Mouse (Mus musculus): ENCODE results near the gene Fkbp5. TPM values are rescaled to one million over a fixed set of nuclear protein-coding genes. Genes with fewer than 3 reads are reported as not detected.

Fkbp5 gene
- polyA plus RNA-seq, 1 experiment from 2014 or later, result 36.5 TPM

GRCm38 (mm10) chr17:28477421-28477820, 39.9 kb downstream of the Fkbp5 start:
- 41% methylated on average over 8 of the region's 8 CpGs for WGBS
- Histone ChIP-seq H3K4me2 (replicated peaks) (no peak overlapping the region), H3K36me3 (no peaks in the 10 kb centered on the region), H3K4me3 (replicated peaks) (no peak overlapping the region), H3K9ac (no peak overlapping the region), H3K27me3 (no peaks in the 10 kb centered on the region), H3K9me3 (replicated peaks) (no peaks in the 10 kb centered on the region), H3K4me1 (peaks cover 14% of the 10 kb centered on the region; the same call in 1 of the 2 replicates), H3K27ac (replicated peaks) (peak overlapping the region; percentile 34; the same call in 1 of the 2 replicates)
- ATAC-seq (ENCODE audit: insufficient number of reproducible peaks, low FRiP score, low TSS enrichment, low read depth), result no peak

GRCm38 (mm10) chr17:28476441-28476840, 40.9 kb downstream of the Fkbp5 start:
- H3K4me1 ChIP-seq, result peaks cover 16% of the 10 kb centered on the region
- ATAC-seq (ENCODE audit: insufficient number of reproducible peaks, low FRiP score, low TSS enrichment, low read depth), result no peak

GRCm38 (mm10) chr17:28475593-28476325, 41.6 kb downstream of the Fkbp5 start:
- no peak overlapping the region for H3K4me2 ChIP-seq (replicated peaks)
- H3K9ac ChIP-seq, result no peak overlapping the region
- H3K27ac ChIP-seq (replicated peaks), result no peak overlapping the region
- WGBS, result 81% methylated on average over 3 of the region's 3 CpGs
- ATAC-seq (ENCODE audit: insufficient number of reproducible peaks, low FRiP score, low TSS enrichment, low read depth), result no peak
- H3K4me3 ChIP-seq (replicated peaks), result no peak overlapping the region
- no peaks in the 10 kb centered on the region for H3K9me3 ChIP-seq (replicated peaks)
- no peaks in the 10 kb centered on the region for H3K27me3 ChIP-seq
- peaks cover 19% of the 10 kb centered on the region for H3K4me1 ChIP-seq
- no peaks in the 10 kb centered on the region for H3K36me3 ChIP-seq

More at GRCm38 (mm10) chr17:28476441-28476840, 40.9 kb downstream of the Fkbp5 start:
- Histone ChIP-seq H3K27me3 (no peaks in the 10 kb centered on the region), H3K4me3 (replicated peaks) (no peak overlapping the region), H3K9ac (no peak overlapping the region), H3K4me2 (replicated peaks) (no peak overlapping the region), H3K9me3 (replicated peaks) (no peaks in the 10 kb centered on the region), H3K36me3 (no peaks in the 10 kb centered on the region), H3K27ac (replicated peaks) (no peak overlapping the region)

- Histone ChIP-seq H3K27ac (replicated peaks) (no peak overlapping the region), H3K4me2 (replicated peaks) (no peak overlapping the region), H3K4me3 (replicated peaks) (no peak overlapping the region), H3K4me1 (peaks cover 16% of the 10 kb centered on the region), H3K36me3 (no peaks in the 10 kb centered on the region), H3K9me3 (replicated peaks) (no peaks in the 10 kb centered on the region), H3K9ac (no peak overlapping the region), H3K27me3 (no peaks in the 10 kb centered on the region)
- 71% methylated on average over 5 of the region's 5 CpGs for WGBS
- no peak for ATAC-seq (ENCODE audit: insufficient number of reproducible peaks, low FRiP score, low TSS enrichment, low read depth)
Measured at GRCm38 (mm10) chr17:28472696-28473095, 44.6 kb downstream of the Fkbp5 start.

- Histone ChIP-seq H3K9me3 (replicated peaks) (no peaks in the 10 kb centered on the region), H3K4me2 (replicated peaks) (no peak overlapping the region), H3K36me3 (no peaks in the 10 kb centered on the region), H3K27me3 (no peaks in the 10 kb centered on the region), H3K9ac (no peak overlapping the region), H3K4me3 (replicated peaks) (no peak overlapping the region), H3K27ac (replicated peaks) (no peak overlapping the region), H3K4me1 (peaks cover 7% of the 10 kb centered on the region; the same call in 1 of the 2 replicates)
- 36% methylated on average over 6 of the region's 6 CpGs for WGBS
- no peak for ATAC-seq (ENCODE audit: insufficient number of reproducible peaks, low FRiP score, low TSS enrichment, low read depth)
Measured at GRCm38 (mm10) chr17:28470876-28471275, 46.5 kb downstream of the Fkbp5 start.

GRCm38 (mm10) chr17:28467749-28468148, 49.6 kb downstream of the Fkbp5 start:
- Histone ChIP-seq H3K36me3 (no peaks in the 10 kb centered on the region), H3K4me1 (peaks cover 7% of the 10 kb centered on the region; the same call in 1 of the 2 replicates), H3K27me3 (no peaks in the 10 kb centered on the region), H3K27ac (replicated peaks) (no peak overlapping the region), H3K4me2 (replicated peaks) (peak overlapping the region; percentile 12; the same call in 1 of the 2 replicates), H3K4me3 (replicated peaks) (no peak overlapping the region), H3K9ac (no peak overlapping the region), H3K9me3 (replicated peaks) (no peaks in the 10 kb centered on the region)
- WGBS, result 49% methylated on average over 11 of the region's 11 CpGs
- no peak for ATAC-seq (ENCODE audit: insufficient number of reproducible peaks, low FRiP score, low TSS enrichment, low read depth)

GRCm38 (mm10) chr17:28465968-28466367, 51.4 kb downstream of the Fkbp5 start:
- H3K36me3 ChIP-seq, result no peaks in the 10 kb centered on the region
- WGBS, result 76% methylated on average over 4 of the region's 4 CpGs

GRCm38 (mm10) chr17:28463701-28464443, 53.5 kb downstream of the Fkbp5 start:
- Histone ChIP-seq H3K4me2 (replicated peaks) (no peak overlapping the region), H3K9ac (no peak overlapping the region), H3K4me1 (no peaks in the 10 kb centered on the region), H3K4me3 (replicated peaks) (no peak overlapping the region), H3K36me3 (no peaks in the 10 kb centered on the region), H3K9me3 (replicated peaks) (no peaks in the 10 kb centered on the region), H3K27ac (replicated peaks) (no peak overlapping the region), H3K27me3 (no peaks in the 10 kb centered on the region)
- no peak for ATAC-seq (ENCODE audit: insufficient number of reproducible peaks, low FRiP score, low TSS enrichment, low read depth)
- 75% methylated on average over 7 of the region's 7 CpGs for WGBS

More at GRCm38 (mm10) chr17:28465968-28466367, 51.4 kb downstream of the Fkbp5 start:
- Histone ChIP-seq H3K9me3 (replicated peaks) (no peaks in the 10 kb centered on the region), H3K9ac (no peak overlapping the region), H3K4me2 (replicated peaks) (no peak overlapping the region), H3K4me3 (replicated peaks) (no peak overlapping the region), H3K27ac (replicated peaks) (no peak overlapping the region), H3K27me3 (no peaks in the 10 kb centered on the region), H3K4me1 (0 out of 2 replicates have a peak, but pooled peaks cover 4% of the 10 kb centered on the region)
- ATAC-seq (ENCODE audit: insufficient number of reproducible peaks, low FRiP score, low TSS enrichment, low read depth), result no peak

GRCm38 (mm10) chr17:28460388-28460787, 56.9 kb downstream of the Fkbp5 start:
- 95% methylated on average over 1 of the region's 1 CpGs for WGBS
- ATAC-seq (ENCODE audit: insufficient number of reproducible peaks, low FRiP score, low TSS enrichment, low read depth), result no peak
- Histone ChIP-seq H3K4me1 (no peaks in the 10 kb centered on the region), H3K4me3 (replicated peaks) (no peak overlapping the region), H3K27ac (replicated peaks) (no peak overlapping the region), H3K4me2 (replicated peaks) (no peak overlapping the region), H3K9me3 (replicated peaks) (no peaks in the 10 kb centered on the region), H3K36me3 (no peaks in the 10 kb centered on the region), H3K9ac (no peak overlapping the region), H3K27me3 (no peaks in the 10 kb centered on the region)

GRCm38 (mm10) chr17:28455098-28455497, 62.2 kb downstream of the Fkbp5 start:
- Histone ChIP-seq H3K4me3 (replicated peaks) (no peak overlapping the region), H3K9ac (no peak overlapping the region), H3K4me2 (replicated peaks) (no peak overlapping the region), H3K9me3 (replicated peaks) (no peaks in the 10 kb centered on the region), H3K4me1 (peaks cover 6% of the 10 kb centered on the region; the same call in 1 of the 2 replicates), H3K36me3 (no peaks in the 10 kb centered on the region), H3K27me3 (no peaks in the 10 kb centered on the region), H3K27ac (replicated peaks) (no peak overlapping the region)
- WGBS, result 41% methylated on average over 4 of the region's 4 CpGs
- no peak for ATAC-seq (ENCODE audit: insufficient number of reproducible peaks, low FRiP score, low TSS enrichment, low read depth)

- H3K4me1 ChIP-seq, result peaks cover 6% of the 10 kb centered on the region; the same call in 1 of the 2 replicates
- no peak for ATAC-seq (ENCODE audit: insufficient number of reproducible peaks, low FRiP score, low TSS enrichment, low read depth)
- 59% methylated on average over 6 of the region's 6 CpGs for WGBS
- H3K36me3 ChIP-seq, result no peaks in the 10 kb centered on the region
- H3K4me3 ChIP-seq (replicated peaks), result no peak overlapping the region
- no peaks in the 10 kb centered on the region for H3K27me3 ChIP-seq
- H3K9ac ChIP-seq, result no peak overlapping the region
- H3K9me3 ChIP-seq (replicated peaks), result no peaks in the 10 kb centered on the region
- peak overlapping the region; percentile 52; the same call in 1 of the 2 replicates for H3K27ac ChIP-seq (replicated peaks)
- H3K4me2 ChIP-seq (replicated peaks), result no peak overlapping the region
Measured at GRCm38 (mm10) chr17:28452889-28453288, 64.4 kb downstream of the Fkbp5 start.
